Mouse (Mus musculus) intestine, embryonic 15.5 days (tissue): Measurements from ENCODE around the gene Oprd1. TPM values are rescaled to one million over a fixed set of nuclear protein-coding genes. Genes with fewer than 3 reads are reported as not detected.

Experiments
- ATAC-seq: fragments of 200-750 bp; cut with Nextera tagmentation; 2 replicates; pipeline ENCODE4 v1.8.0; 2017; ENCODE audit warnings: moderate TSS enrichment, moderate library complexity
- H3K27ac ChIP-seq: fragments of 300-500 bp; sonication (generic); 2 replicates; pipeline ENCODE4 v1.5.1; 2015; ENCODE audit warnings: mild to moderate bottlenecking, inconsistent platforms
- H3K27me3 ChIP-seq: fragments of 300-500 bp; sonication (generic); replicated peaks from 2 replicates; pipeline ENCODE4 v1.6.1; 2015; ENCODE audit warnings: inconsistent platforms
- H3K36me3 ChIP-seq: fragments of 300-500 bp; sonication (generic); 2 replicates; pipeline ENCODE4 v1.6.1; 2015; ENCODE audit warnings: inconsistent platforms
- H3K4me1 ChIP-seq: fragments of 300-500 bp; sonication (generic); replicated peaks from 2 replicates; pipeline ENCODE4 v1.6.1; 2015; ENCODE audit warnings: inconsistent platforms
- H3K4me2 ChIP-seq: fragments of 300-500 bp; sonication (generic); replicated peaks from 2 replicates; pipeline ENCODE4 v1.6.1; 2015; ENCODE audit warnings: mild to moderate bottlenecking, inconsistent platforms
- H3K4me3 ChIP-seq: fragments of 300-500 bp; sonication (generic); replicated peaks from 2 replicates; pipeline ENCODE4 v1.5.1; 2015; ENCODE audit warnings: inconsistent platforms
- H3K9ac ChIP-seq: fragments of 300-500 bp; sonication (generic); 2 replicates; pipeline ENCODE4 v1.6.1; 2015; ENCODE audit warnings: inconsistent platforms
- H3K9me3 ChIP-seq: fragments of 300-500 bp; sonication (generic); 2 replicates; pipeline ENCODE4 v1.6.1; 2016; ENCODE audit warnings: inconsistent platforms
- WGBS: fragments of 180-500 bp; shearing (Covaris S2); methylation state at CpG from one replicate; pipeline ENCODE4 v1.1.7; 2015; 5-methylcytosine and 5-hydroxymethylcytosine counted together
- polyA plus RNA-seq: library from polyadenylated mRNA; unstranded; fragments of >200 nt; fragmentation: Nextera tagmentation; extraction: Ambion mirVana; gene quantifications from 2 replicates; pipeline ENCODE4 v1.2.1, GENCODE M21; 2015

Gene Oprd1
- polyA plus RNA-seq, 1 experiment from 2014 or later = 0.28 TPM

GRCm38 (mm10) chr4:132076480-132077405 is 67.5 kb downstream of the Oprd1 start:
- H3K4me2 ChIP-seq = peak overlapping the region; percentile 38

GRCm38 (mm10) chr4:132075796-132076195 is 68.5 kb downstream of the Oprd1 start:
- ATAC-seq = no peak
- Histone ChIP-seq H3K27me3 (no peaks in the 10 kb centered on the region), H3K9ac (no peak overlapping the region), H3K36me3 (no peaks in the 10 kb centered on the region), H3K4me3 (no peak overlapping the region), H3K4me2 (peak overlapping the region; percentile 96), H3K4me1 (0 out of 2 replicates have a peak, but pooled peaks cover 4% of the 10 kb centered on the region), H3K27ac (peak overlapping the region; percentile 73; the same call in 1 of the 2 replicates), H3K9me3 (no peaks in the 10 kb centered on the region)
- WGBS = 62% methylated on average over 1 of the region's 1 CpGs

More at GRCm38 (mm10) chr4:132076480-132077405, 67.5 kb downstream of the Oprd1 start:
- Histone ChIP-seq H3K4me1 (0 out of 2 replicates have a peak, but pooled peaks cover 4% of the 10 kb centered on the region), H3K4me3 (no peak overlapping the region), H3K9me3 (no peaks in the 10 kb centered on the region), H3K27me3 (no peaks in the 10 kb centered on the region), H3K27ac (peak overlapping the region; percentile 73), H3K9ac (no peak overlapping the region; the same call in 1 of the 2 replicates), H3K36me3 (no peaks in the 10 kb centered on the region)
- 26% methylated on average over 20 of the region's 20 CpGs for WGBS
- ATAC-seq = peak; percentile 58

GRCm38 (mm10) chr4:132074933-132075769 is 69.1 kb downstream of the Oprd1 start, which contains the start of gene Epb41:
TSS of gene Epb41 (minus strand) at chr4:132075321.
- WGBS = 1% methylated on average over 47 of the region's 47 CpGs
- Histone ChIP-seq H3K36me3 (no peaks in the 10 kb centered on the region), H3K9ac (peak within 1 kb of the TSS; percentile 82), H3K9me3 (no peaks in the 10 kb centered on the region), H3K27me3 (no peaks in the 10 kb centered on the region), H3K4me2 (peak within 1 kb of the TSS; percentile 96), H3K4me3 (peak within 1 kb of the TSS; percentile 80), H3K27ac (peak within 1 kb of the TSS; percentile 73), H3K4me1 (0 out of 2 replicates have a peak, but pooled peaks cover 4% of the 10 kb centered on the region)
- ATAC-seq = peak; percentile 96

GRCm38 (mm10) chr4:132074077-132074932 is 70.0 kb downstream of the Oprd1 start, which contains the start of gene Gm10300:
TSS of gene Gm10300 (plus strand) at chr4:132074697.
- Histone ChIP-seq H3K27me3 (no peaks in the 10 kb centered on the region), H3K36me3 (no peaks in the 10 kb centered on the region), H3K9ac (peak within 1 kb of the TSS; percentile 82), H3K4me2 (peak within 1 kb of the TSS; percentile 96), H3K4me3 (peak within 1 kb of the TSS; percentile 80), H3K9me3 (no peaks in the 10 kb centered on the region), H3K4me1 (0 out of 2 replicates have a peak, but pooled peaks cover 4% of the 10 kb centered on the region), H3K27ac (peak within 1 kb of the TSS; percentile 70)
- ATAC-seq = peak; percentile 48
- WGBS = 1% methylated on average over 42 of the region's 42 CpGs

GRCm38 (mm10) chr4:132072946-132073345 is 71.3 kb downstream of the Oprd1 start:
- WGBS = 71% methylated on average over 6 of the region's 6 CpGs

GRCm38 (mm10) chr4:132072156-132072555 is 72.1 kb downstream of the Oprd1 start:
- Histone ChIP-seq H3K9ac (no peak overlapping the region), H3K9me3 (no peaks in the 10 kb centered on the region), H3K36me3 (no peaks in the 10 kb centered on the region), H3K4me3 (no peak overlapping the region), H3K4me2 (no peak overlapping the region), H3K27me3 (no peaks in the 10 kb centered on the region), H3K27ac (no peak overlapping the region), H3K4me1 (0 out of 2 replicates have a peak, but pooled peaks cover 4% of the 10 kb centered on the region)
- ATAC-seq = no peak
- WGBS = 79% methylated on average over 3 of the region's 3 CpGs

More at GRCm38 (mm10) chr4:132072946-132073345, 71.3 kb downstream of the Oprd1 start:
- 0 out of 2 replicates have a peak, but pooled peaks cover 4% of the 10 kb centered on the region for H3K4me1 ChIP-seq
- no peak for ATAC-seq
- H3K4me3 ChIP-seq = no peak overlapping the region; the same call in 1 of the 2 replicates
- H3K36me3 ChIP-seq = no peaks in the 10 kb centered on the region
- H3K27ac ChIP-seq = no peak overlapping the region
- H3K9me3 ChIP-seq = no peaks in the 10 kb centered on the region
- H3K27me3 ChIP-seq = no peaks in the 10 kb centered on the region
- peak overlapping the region; percentile 96; the same call in 1 of the 2 replicates for H3K4me2 ChIP-seq
- H3K9ac ChIP-seq = no peak overlapping the region

- no peak overlapping the region for H3K4me2 ChIP-seq
- no peak overlapping the region for H3K4me3 ChIP-seq
- WGBS = 96% methylated on average over 2 of the region's 2 CpGs
- no peaks in the 10 kb centered on the region for H3K27me3 ChIP-seq
- no peaks in the 10 kb centered on the region for H3K36me3 ChIP-seq
- H3K9me3 ChIP-seq = no peaks in the 10 kb centered on the region
- no peak overlapping the region for H3K27ac ChIP-seq
- ATAC-seq = no peak
- H3K4me1 ChIP-seq = 0 out of 2 replicates have a peak, but pooled peaks cover 4% of the 10 kb centered on the region
- no peak overlapping the region for H3K9ac ChIP-seq
Measured at GRCm38 (mm10) chr4:132071674-132072073, 72.6 kb downstream of the Oprd1 start.

GRCm38 (mm10) chr4:132067938-132068235 is 76.4 kb downstream of the Oprd1 start:
- H3K4me2 ChIP-seq = no peak overlapping the region
- 49% methylated on average over 2 of the region's 2 CpGs for WGBS
- H3K27ac ChIP-seq = no peak overlapping the region
- no peak overlapping the region for H3K9ac ChIP-seq
- H3K9me3 ChIP-seq = no peaks in the 10 kb centered on the region
- H3K4me3 ChIP-seq = no peak overlapping the region
- peaks cover 21% of the 10 kb centered on the region; the same call in 1 of the 2 replicates for H3K4me1 ChIP-seq
- no peak for ATAC-seq
- H3K27me3 ChIP-seq = no peaks in the 10 kb centered on the region
- no peaks in the 10 kb centered on the region for H3K36me3 ChIP-seq

GRCm38 (mm10) chr4:132067112-132067937 is 77.0 kb downstream of the Oprd1 start:
- H3K9me3 ChIP-seq = no peaks in the 10 kb centered on the region
- no peak overlapping the region for H3K4me3 ChIP-seq
- no peaks in the 10 kb centered on the region for H3K36me3 ChIP-seq
- H3K4me2 ChIP-seq = no peak overlapping the region
- H3K27me3 ChIP-seq = no peaks in the 10 kb centered on the region
- WGBS = 78% methylated on average over 14 of the region's 14 CpGs
- H3K9ac ChIP-seq = no peak overlapping the region
- no peak for ATAC-seq
- H3K27ac ChIP-seq = no peak overlapping the region
- peaks cover 21% of the 10 kb centered on the region; the same call in 1 of the 2 replicates for H3K4me1 ChIP-seq

- ATAC-seq = no peak
- H3K9me3 ChIP-seq = no peaks in the 10 kb centered on the region
- H3K36me3 ChIP-seq = no peaks in the 10 kb centered on the region
- WGBS = 68% methylated on average over 10 of the region's 10 CpGs
- H3K27ac ChIP-seq = no peak overlapping the region
- H3K4me2 ChIP-seq = no peak overlapping the region
- no peak overlapping the region for H3K9ac ChIP-seq
- H3K4me1 ChIP-seq = peaks cover 21% of the 10 kb centered on the region; the same call in 1 of the 2 replicates
- H3K4me3 ChIP-seq = no peak overlapping the region
- no peaks in the 10 kb centered on the region for H3K27me3 ChIP-seq
Measured at GRCm38 (mm10) chr4:132066101-132066773, 78.0 kb downstream of the Oprd1 start.
